Mouse (Mus musculus) embryo, embryonic 11 days (tissue): ENCODE measurements at regions not wholly inside any gene's neighbourhood (a gene's known extent, or its start where the extent isn't known, plus 50 kb on each side); places are given as distances from the start of the nearest gene placed in this dataset.

Experiments used
- DNase-seq: peaks from one replicate; pipeline ENCODE4 v3.0.0-alpha.2; 2015

- no peak for DNase-seq
Measured at GRCm38 (mm10) chr7:115308377-115308776, 564.9 kb downstream of the Insc start.

- no peak for DNase-seq
Measured at GRCm38 (mm10) chr7:115310400-115311225, 567.1 kb downstream of the Insc start.

GRCm38 (mm10) chr7:115319504-115319903 is 576.0 kb downstream of the Insc start:
- DNase-seq, result no peak

GRCm38 (mm10) chr7:115322989-115323388 is 579.5 kb downstream of the Insc start:
- DNase-seq, result no peak

GRCm38 (mm10) chr7:115328300-115328699 is 584.8 kb downstream of the Insc start:
- no peak for DNase-seq

GRCm38 (mm10) chr7:115331698-115332097 is 588.2 kb downstream of the Insc start:
- no peak for DNase-seq

GRCm38 (mm10) chr7:115333046-115333577 is 589.6 kb downstream of the Insc start:
- no peak for DNase-seq

GRCm38 (mm10) chr7:115335051-115335450 is 591.6 kb downstream of the Insc start:
- DNase-seq, result no peak

GRCm38 (mm10) chr7:115340155-115340554 is 596.7 kb downstream of the Insc start:
- no peak for DNase-seq

GRCm38 (mm10) chr7:115341007-115341406 is 597.5 kb downstream of the Insc start:
- no peak for DNase-seq

GRCm38 (mm10) chr7:115345749-115346148 is 602.3 kb downstream of the Insc start:
- no peak for DNase-seq

- DNase-seq, result no peak
Measured at GRCm38 (mm10) chr7:115358711-115359110, 615.2 kb downstream of the Insc start.

GRCm38 (mm10) chr7:115360142-115360541 is 616.6 kb downstream of the Insc start:
- no peak for DNase-seq

- DNase-seq, result no peak
Measured at GRCm38 (mm10) chr7:115362117-115362516, 618.6 kb downstream of the Insc start.

- DNase-seq, result peak; percentile 81
Measured at GRCm38 (mm10) chr7:115366910-115367309, 623.4 kb downstream of the Insc start.

- DNase-seq, result no peak
Measured at GRCm38 (mm10) chr7:115371143-115371542, 627.6 kb downstream of the Insc start.

GRCm38 (mm10) chr7:115372921-115373320 is 629.4 kb downstream of the Insc start:
- no peak for DNase-seq

GRCm38 (mm10) chr7:115373781-115374533 is 630.5 kb downstream of the Insc start:
- peak; percentile 37 for DNase-seq

GRCm38 (mm10) chr7:115376067-115376466 is 632.6 kb downstream of the Insc start:
- DNase-seq, result no peak

GRCm38 (mm10) chr7:115378836-115379235 is 635.3 kb downstream of the Insc start:
- DNase-seq, result no peak

GRCm38 (mm10) chr7:115379600-115379999 is 636.1 kb downstream of the Insc start:
- DNase-seq, result peak; percentile 54

- peak; percentile 21 for DNase-seq
Measured at GRCm38 (mm10) chr7:115380989-115381610, 637.6 kb downstream of the Insc start.

- DNase-seq, result no peak
Measured at GRCm38 (mm10) chr7:115382876-115383275, 639.4 kb downstream of the Insc start.
